Mouse (Mus musculus) liver, postnatal 0 days (tissue): ENCODE results near the gene 1110032A03Rik.

Source experiments
- CTCF ChIP-seq: sonication (generic); IDR thresholded peaks from 2 replicates; pipeline ENCODE4 v1.5.1; 2016; ENCODE audit warnings: antibody characterized with exemption, low read depth
- EP300 ChIP-seq: IDR thresholded peaks from 2 replicates; pipeline ENCODE4 v1.6.1; 2016; ENCODE audit warnings: antibody characterized with exemption, low read depth, mild to moderate bottlenecking

GRCm38 (mm10) chr9:50723406-50723805, 51.9 kb downstream of the 1110032A03Rik start:
- TF ChIP-seq CTCF, result no peak
- TF ChIP-seq EP300, result no peak
